22 mouse cellular contexts compared by ENCODE assay signal in genomic region chr14:120611311-120611710, GRCm38 (mm10).
DNase-seq lines count a peak whose midpoint lies in the region; ATAC-seq and TF ChIP-seq lines count a peak whose summit lies in the region.
"Had no signal": no experiment of that assay in that cellular context is flagged by ENCODE, and none has a peak within 500 bp of the region (broad histone marks: within the 10 kb centered on the region; RNA-seq: fewer than 3 reads in every experiment).

No protein-coding gene starts in this region.

- H3K4me1 ChIP-seq in CH12.LX (ENCODE audit: control insufficient read depth in 1 of 2, insufficient read depth in 2 of 2) = no peaks in the 10 kb centered on the region
- no peaks in the 10 kb centered on the region for H3K4me1 ChIP-seq in embryonic facial prominence, embryonic 10.5 days
- H3K4me1 ChIP-seq: embryonic facial prominence, embryonic 12.5 days; forebrain, embryonic 13.5 days; forebrain, embryonic 15.5 days had no signal

- no peaks in the 10 kb centered on the region for H3K27me3 ChIP-seq in CH12.LX (replicated peaks)
- H3K27me3 ChIP-seq in embryonic facial prominence, embryonic 10.5 days (replicated peaks; ENCODE audit: low read depth, poor library complexity, severe bottlenecking) = no peaks in the 10 kb centered on the region
- H3K27me3 ChIP-seq: embryonic facial prominence, embryonic 12.5 days; forebrain, embryonic 13.5 days; forebrain, embryonic 15.5 days had no signal

- DNase-seq in CH12.LX (ENCODE audit: extremely low read depth) = peak; percentile 6
- no peak for DNase-seq in cerebellum, postnatal 25 days
- DNase-seq in embryonic facial prominence, embryonic 10.5 days (ENCODE audit: low spot score) = no peak
- no peak for DNase-seq in layer of hippocampus, postnatal 10 days (ENCODE audit: low spot score in 2 of 2)
- no peak for DNase-seq in heart, adult 18-20 months
- DNase-seq: adrenal gland, adult 2 months; adrenal gland, postnatal 10 days; adrenal gland, postnatal 25 days; B cell, adult 2 months; cerebellum, adult 11-12 months; cerebellum, adult 2 months; cerebellum, adult 9-10 months; cerebellum, postnatal 10 days; cerebellum, postnatal 36 days; forebrain, postnatal 0 days had no signal

- H3K9ac ChIP-seq in CH12.LX (ENCODE audit: insufficient read depth, low read depth) = no peak overlapping the region
- H3K9ac ChIP-seq: embryonic facial prominence, embryonic 12.5 days; forebrain, embryonic 13.5 days; forebrain, embryonic 15.5 days; forebrain, postnatal 0 days had no signal

- dilution Hi-C loops in CH12.LX (cut with MboI; ENCODE audit: extremely low pct_ligation_motif_present, extremely low pct_unique_long_range_greater_than_20kb, low sequenced_read_pairs) = no loop called here

- no peak for TF ChIP-seq RAD21 in CH12.LX (IDR thresholded peaks at IDR 0.05; ENCODE audit: low read depth, low read length)

- TF ChIP-seq EP300 in CH12.LX (IDR thresholded peaks at IDR 0.05; ENCODE audit: low read length) = no peak

- no peak for TF ChIP-seq CTCF in CH12.LX (conservative IDR thresholded peaks at IDR 0.05 in 1 of 2, IDR thresholded peaks at IDR 0.05 in 1 of 2; ENCODE audit: low read depth in 2 of 2, low read length in 2 of 2)

- WGBS in embryonic facial prominence, embryonic 10.5 days = 87% methylated on average over 1 of the region's 1 CpGs

- in situ Hi-C loops in CH12.LX (cut with MboI; ENCODE audit: low pct_ligation_motif_present, low pct_unique_long_range_greater_than_20kb, low sequenced_read_pairs) = no loop called here

- H3K36me3 ChIP-seq in CH12.LX (replicated peaks in 1 of 2; ENCODE audit: control insufficient read depth in 1 of 2, insufficient read depth in 1 of 2, low read length in 1 of 2) = no peaks in the 10 kb centered on the region
- no peaks in the 10 kb centered on the region for H3K36me3 ChIP-seq in embryonic facial prominence, embryonic 10.5 days (replicated peaks)
- H3K36me3 ChIP-seq: embryonic facial prominence, embryonic 12.5 days; forebrain, embryonic 15.5 days had no signal

- no peaks in the 10 kb centered on the region for H3K79me2 ChIP-seq in CH12.LX (replicated peaks; ENCODE audit: control insufficient read depth, extremely low read depth, insufficient read depth, poor library complexity, severe bottlenecking)

- TF ChIP-seq POLR2A in CH12.LX (IDR thresholded peaks at IDR 0.05; ENCODE audit: low read depth, low read length) = no peak

- no peak overlapping the region for H3K4me2 ChIP-seq in CH12.LX (ENCODE audit: insufficient read depth, low read depth, poor library complexity, severe bottlenecking)
- H3K4me2 ChIP-seq: embryonic facial prominence, embryonic 12.5 days; forebrain, embryonic 13.5 days; forebrain, embryonic 15.5 days had no signal

- ATAC-seq in common myeloid progenitor, adult 5-6 weeks (replicated peaks; ENCODE audit: low read depth, poor library complexity, severe bottlenecking) = peak; percentile 98
- ATAC-seq in hematopoietic stem cell, adult 5-6 weeks (replicated peaks in 1 of 2; ENCODE audit: insufficient read depth in 1 of 2, low FRiP score in 2 of 2, low TSS enrichment in 1 of 2, low read depth in 1 of 2, poor library complexity in 2 of 2, severe bottlenecking in 2 of 2) = peak; percentile 84 to 95
- ATAC-seq in megakaryocyte progenitor cell, adult 5-6 weeks (replicated peaks; ENCODE audit: poor library complexity) = peak; percentile 94
- ATAC-seq: CD4-positive, CD25-positive, alpha-beta regulatory T cell, adult 4 months; forebrain, embryonic 13.5 days; forebrain, embryonic 15.5 days; forebrain, postnatal 0 days had no signal

- H3K27ac ChIP-seq in CH12.LX (ENCODE audit: insufficient read depth, low read depth) = no peak overlapping the region
- H3K27ac ChIP-seq in embryonic facial prominence, embryonic 10.5 days (replicated peaks) = no peak overlapping the region
- H3K27ac ChIP-seq: embryonic facial prominence, embryonic 12.5 days; forebrain, embryonic 13.5 days; forebrain, embryonic 15.5 days had no signal

- no peak overlapping the region for H3K4me3 ChIP-seq in CH12.LX (replicated peaks in 1 of 3; ENCODE audit: low read depth in 2 of 3, low read length in 2 of 3, poor library complexity in 1 of 3)
- H3K4me3 ChIP-seq in embryonic facial prominence, embryonic 10.5 days = no peak overlapping the region
- H3K4me3 ChIP-seq: embryonic facial prominence, embryonic 12.5 days; forebrain, embryonic 13.5 days; forebrain, embryonic 15.5 days had no signal

- no peaks in the 10 kb centered on the region for H3K9me3 ChIP-seq in CH12.LX (replicated peaks; ENCODE audit: low read length)
- H3K9me3 ChIP-seq in embryonic facial prominence, embryonic 10.5 days = no peaks in the 10 kb centered on the region
- H3K9me3 ChIP-seq: embryonic facial prominence, embryonic 12.5 days; forebrain, embryonic 13.5 days; forebrain, embryonic 15.5 days had no signal

TF ChIP-seq in CH12.LX, 34 proteins besides CTCF, POLR2A, EP300 and RAD21:
- TF ChIP-seq USF2 (conservative IDR thresholded peaks at IDR 0.05; ENCODE audit: low read depth, low read length) (no peak), MYC (IDR thresholded peaks at IDR 0.05; ENCODE audit: low read depth, low read length) (no peak), USF1 (IDR thresholded peaks at IDR 0.05; ENCODE audit: low read depth, low read length) (no peak), HCFC1 (IDR thresholded peaks at IDR 0.05; ENCODE audit: low read depth, low read length) (no peak), JUN (IDR thresholded peaks at IDR 0.05; ENCODE audit: insufficient read depth, low read depth, low read length) (no peak), KAT2A (IDR thresholded peaks at IDR 0.05; ENCODE audit: insufficient replicate concordance, low read length) (no peak), CHD2 (IDR thresholded peaks at IDR 0.05; ENCODE audit: low read length) (no peak), MXI1 (IDR thresholded peaks at IDR 0.05; ENCODE audit: low read depth, low read length) (no peak), ZC3H11A (IDR thresholded peaks at IDR 0.05; ENCODE audit: low read depth, low read length) (no peak), ZKSCAN1 (IDR thresholded peaks at IDR 0.05; ENCODE audit: borderline replicate concordance, low read depth, low read length) (no peak), CHD1 (IDR thresholded peaks at IDR 0.05; ENCODE audit: low read depth, low read length) (no peak)
